Mouse (Mus musculus): ENCODE measurements around the gene Vmn1r42. TPM values are rescaled to one million over a fixed set of nuclear protein-coding genes. Genes with fewer than 3 reads are reported as not detected.
"Not testable (repeated sequence)": the region's sequence is repeated elsewhere in the genome, so short reads cannot be mapped to it uniquely, and the experiment has no call there.

Vmn1r42 gene
- total RNA-seq (2021) = not detected
- long read RNA-seq = 0 reads

DNA sequence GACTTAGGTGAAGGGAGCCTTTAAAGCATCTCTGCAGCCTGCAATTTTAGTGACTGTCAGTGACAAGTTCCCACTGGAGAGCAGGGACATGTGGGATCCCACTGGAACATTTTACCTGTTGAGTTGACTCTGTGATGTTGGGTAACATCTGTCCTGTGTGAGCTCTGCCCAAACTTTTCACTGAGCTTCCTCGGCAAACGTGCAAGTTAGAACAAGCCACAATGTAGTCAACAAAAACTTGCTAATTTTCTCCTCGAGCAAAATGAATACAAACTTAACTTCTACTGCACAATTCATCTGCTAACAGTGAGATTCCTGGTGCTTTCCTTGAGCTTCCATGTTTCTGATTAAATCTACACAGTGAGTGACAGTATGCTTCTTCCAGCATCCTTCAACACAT, at the start of gene Vmn1r42, which contains the start of gene Vmn1r43:
Gene Vmn1r42 (minus strand): TSS at position 101 of the 400 bp plus-strand sequence.
Gene Vmn1r43 (minus strand): TSS at position 101 of the 400 bp plus-strand sequence.
- not testable (repeated sequence) for DNase-seq (ENCODE audit: low spot score in 2 of 2)

GRCm38 (mm10) chr6:89883812-89884211, 7.6 kb upstream of the Vmn1r42 start:
- no peak for DNase-seq (ENCODE audit: low spot score in 2 of 2)

- no peak for DNase-seq (ENCODE audit: low spot score in 2 of 2)
These were observed 7.1 kb upstream of the Vmn1r42 start, which contains the start of gene Vmn1r44 for GRCm38 (mm10) chr6:89883360-89883759. Gene Vmn1r44, plus strand, starts transcription at chr6:89883660.

GRCm38 (mm10) chr6:89880867-89881266, 4.7 kb upstream of the Vmn1r42 start:
- no peak for DNase-seq (ENCODE audit: low spot score in 2 of 2)

- no peak for DNase-seq (ENCODE audit: low spot score in 2 of 2)
These were observed 750 bp upstream of the Vmn1r42 start for GRCm38 (mm10) chr6:89876963-89877362.

GRCm38 (mm10) chr6:89867976-89868375, 8.2 kb downstream of the Vmn1r42 start:
- no peak for DNase-seq (ENCODE audit: low spot score in 2 of 2)

DNA sequence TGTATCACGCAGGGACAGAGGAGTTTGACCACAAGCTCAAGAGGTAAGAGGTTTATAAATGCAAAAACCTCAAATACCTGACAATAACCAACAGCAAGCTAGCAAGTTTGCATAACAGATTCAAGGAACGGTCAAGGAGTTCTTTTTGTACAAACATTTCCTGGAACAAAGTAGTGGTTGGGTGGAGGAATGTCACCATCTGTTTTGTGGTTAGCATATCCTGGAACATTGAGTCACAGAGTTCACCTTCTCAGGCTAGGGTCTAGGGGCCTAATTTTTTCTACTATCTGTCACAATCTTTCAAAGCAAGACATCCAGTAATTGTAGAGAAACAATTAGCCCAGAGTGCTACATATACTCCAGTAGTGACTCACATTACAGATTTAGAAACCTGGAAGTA, 8.9 kb downstream of the Vmn1r42 start:
- DNase-seq (ENCODE audit: low spot score in 2 of 2) = no peak

- DNase-seq (ENCODE audit: low spot score in 2 of 2) = no peak
These were observed 12.4 kb downstream of the Vmn1r42 start for GRCm38 (mm10) chr6:89863792-89864191.

DNA sequence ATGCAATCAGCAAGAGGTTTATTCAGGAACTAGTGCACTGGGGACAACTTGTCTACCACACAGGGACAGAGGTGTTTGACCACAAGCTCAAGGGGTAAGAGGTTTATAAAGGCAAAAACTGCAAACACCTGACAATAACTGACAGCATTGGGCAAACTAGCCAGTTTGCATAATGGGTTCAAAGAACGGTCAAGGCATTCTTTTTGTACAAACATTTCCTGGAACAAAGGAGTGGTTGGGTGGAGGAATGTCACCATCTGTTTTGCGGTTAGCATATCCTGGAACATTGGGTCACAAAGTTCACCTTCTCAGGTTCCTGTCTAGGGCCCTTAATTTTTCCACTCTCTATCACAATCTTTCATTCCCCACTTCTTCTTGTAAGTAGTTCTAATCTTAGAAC, 16.4 kb downstream of the Vmn1r42 start:
- no peak for DNase-seq (ENCODE audit: low spot score in 2 of 2)

GRCm38 (mm10) chr6:89857552-89857951, 18.7 kb downstream of the Vmn1r42 start:
- DNase-seq (ENCODE audit: low spot score in 2 of 2) = no peak

Other genes with a start within 250 kb of the Vmn1r42 start
- gene Txnrd3, start 232.4 kb downstream of the Vmn1r42 start, total RNA-seq (2021) = 1 to 10 TPM; 3.7 to 4.0 TPM
- not detected for gene Vmn1r40, start 168.9 kb downstream of the Vmn1r42 start, total RNA-seq (2021)
- gene Vmn1r41, start 135.6 kb downstream of the Vmn1r42 start, total RNA-seq (2021) = not detected
- gene Vmn1r43, start within 50 bp of the Vmn1r42 start, total RNA-seq (2021) = not detected
- gene Vmn1r44, start 7.2 kb upstream of the Vmn1r42 start, total RNA-seq (2021) = not detected
- not detected for gene Vmn1r45, start 64.2 kb upstream of the Vmn1r42 start, total RNA-seq (2021)
- gene Vmn1r46, start 92.9 kb upstream of the Vmn1r42 start, total RNA-seq (2021) = not detected
- not detected for gene Vmn1r47, start 139.7 kb upstream of the Vmn1r42 start, total RNA-seq (2021)
- not detected for gene Vmn1r48, start 160.4 kb upstream of the Vmn1r42 start, total RNA-seq (2021)
- not detected for gene Vmn1r49, start 202.1 kb upstream of the Vmn1r42 start, total RNA-seq (2021)
- gene Vmn1r50, start 225.0 kb upstream of the Vmn1r42 start, total RNA-seq (2021) = not detected
- not detected for gene Vmn1r51, start 246.2 kb upstream of the Vmn1r42 start, total RNA-seq (2021)

Data from layer of hippocampus, adult 18-20 months (tissue).